Mouse (Mus musculus) kidney, postnatal 36 days (tissue): ENCODE data around the gene Kctd6.

Experiments used
- DNase-seq, 2 experiments: peaks; one replicate each; pipeline ENCODE4 v3.0.0; 2021 to 2022; ENCODE audit warnings: mixed read lengths in 2 of 2

The Kctd6 gene

DNA sequence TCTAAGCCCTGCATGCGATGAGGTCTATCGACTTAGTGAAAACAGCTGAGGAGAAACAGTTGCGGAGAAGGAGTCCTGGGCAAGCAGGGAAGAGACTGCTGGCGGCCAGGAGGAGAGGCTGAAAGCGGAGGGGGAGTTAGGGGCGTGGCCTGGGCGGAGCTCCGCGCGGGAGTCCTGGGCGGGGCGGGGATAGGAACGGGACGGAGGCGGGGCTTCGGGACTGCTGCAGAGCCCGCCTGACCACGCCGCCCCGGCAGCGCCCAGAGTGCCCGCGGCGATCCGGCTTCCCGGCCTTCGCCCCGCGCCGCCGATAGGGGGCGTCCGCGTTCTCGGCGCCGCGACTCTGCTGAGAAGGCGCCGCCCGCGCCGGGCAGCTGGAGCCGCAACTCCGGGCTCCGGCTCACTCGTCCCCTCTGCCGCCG, at the start of gene Kctd6:
TSS of gene Kctd6 (plus strand) at position 338 of the 422 bp plus-strand sequence.
- DNase-seq, result peak; percentile 98 to 100

DNA sequence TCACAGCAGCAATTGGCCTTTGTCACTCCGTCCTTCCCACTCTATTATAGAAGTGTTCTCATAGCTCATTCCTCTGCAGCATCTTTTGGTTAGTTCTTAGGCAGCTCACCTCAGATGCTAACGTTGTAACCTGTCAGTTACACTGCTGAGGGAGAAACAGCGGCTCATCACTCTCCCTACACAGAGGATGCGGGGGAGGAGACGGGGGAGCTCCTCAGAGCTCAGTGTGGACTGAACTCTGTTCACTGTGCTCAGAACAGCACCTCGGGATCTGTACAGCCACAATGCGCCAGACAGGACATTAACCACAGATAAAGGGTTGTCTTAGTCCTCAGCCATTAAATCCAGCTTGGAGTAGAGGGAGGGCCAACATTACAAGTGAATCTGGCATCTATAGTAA, 49.5 kb upstream of the Kctd6 start:
- no peak for DNase-seq

DNA sequence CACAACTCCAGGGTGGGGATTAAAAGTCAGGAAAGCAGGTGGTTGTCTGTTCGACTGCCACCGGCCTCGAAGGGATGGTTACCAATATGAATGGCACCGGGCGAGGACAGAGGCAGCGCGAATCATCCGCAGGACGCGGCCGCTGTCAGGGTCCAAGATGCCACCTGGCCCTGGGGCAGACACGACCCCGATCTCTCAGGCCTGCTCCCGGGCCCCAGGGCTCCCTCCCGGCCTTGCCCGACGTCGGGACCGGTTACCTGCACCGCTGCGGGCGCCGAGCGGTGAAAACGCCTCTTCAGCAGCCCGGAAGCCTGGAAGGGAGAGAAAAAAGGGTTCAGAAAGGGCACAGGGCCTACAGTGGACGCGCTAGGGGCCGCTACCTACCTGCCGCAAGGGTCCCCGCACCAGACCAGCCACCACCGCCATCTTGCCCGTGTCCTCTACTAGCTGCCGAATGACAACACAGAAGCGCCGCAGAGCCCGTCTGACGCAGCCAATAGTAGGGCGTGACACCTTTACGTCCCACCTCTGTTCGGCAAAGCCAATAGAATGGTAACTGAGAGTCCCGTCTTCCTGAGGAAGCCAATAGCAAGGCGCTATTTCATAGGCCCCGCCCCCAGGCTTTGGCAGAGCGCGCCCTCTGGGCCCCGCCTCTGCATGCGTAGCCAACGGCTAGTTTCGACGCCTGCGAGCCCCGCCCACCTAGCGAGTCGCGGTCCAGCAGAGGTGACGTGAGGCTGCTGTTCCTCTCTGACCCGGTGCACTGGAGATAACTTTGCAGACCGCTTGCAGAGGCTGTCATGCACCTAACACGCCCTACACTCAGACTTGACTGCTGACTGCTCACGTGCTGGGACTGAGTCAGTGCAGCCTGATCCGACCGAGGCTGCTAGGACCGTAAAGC, 41.2 kb upstream of the Kctd6 start, which contains the start of gene Pdhb:
TSS of gene Pdhb (minus strand) at position 519 of the 904 bp plus-strand sequence.
- DNase-seq, result peak; percentile 100

DNA sequence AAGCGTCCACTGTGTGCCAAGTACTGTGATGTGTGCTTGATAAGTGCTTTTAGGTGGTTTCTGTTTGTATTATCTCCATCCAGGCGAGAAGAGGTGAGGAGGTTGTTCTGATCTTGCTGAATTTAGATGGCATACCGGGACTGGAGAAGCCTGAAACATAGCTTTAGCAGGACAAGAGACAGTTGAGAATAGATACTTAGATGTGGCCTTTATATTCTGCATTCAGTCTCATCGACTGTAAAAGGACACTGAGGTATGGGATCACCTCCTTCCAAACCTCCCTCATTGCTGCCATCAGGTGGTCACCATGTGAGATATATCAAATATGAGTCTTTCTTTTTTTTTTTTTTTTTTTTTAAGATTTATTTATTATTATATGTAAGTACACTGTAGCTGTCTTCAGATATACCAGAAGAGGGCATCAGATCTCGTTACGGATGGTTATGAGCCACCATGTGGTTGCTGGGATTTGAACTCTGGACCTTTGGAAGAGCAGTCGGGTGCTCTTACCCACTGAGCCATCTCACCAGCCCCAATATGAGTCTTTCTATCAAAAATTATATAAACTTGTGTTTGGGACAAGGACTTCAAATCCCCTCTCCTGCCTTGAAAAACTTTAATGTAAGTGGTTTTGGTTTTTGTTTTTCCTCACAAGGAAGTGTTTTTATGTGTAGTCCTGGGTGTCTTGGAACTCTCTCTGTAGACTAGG, 40.2 kb upstream of the Kctd6 start:
- DNase-seq, result peak; percentile 43 to 56

DNA sequence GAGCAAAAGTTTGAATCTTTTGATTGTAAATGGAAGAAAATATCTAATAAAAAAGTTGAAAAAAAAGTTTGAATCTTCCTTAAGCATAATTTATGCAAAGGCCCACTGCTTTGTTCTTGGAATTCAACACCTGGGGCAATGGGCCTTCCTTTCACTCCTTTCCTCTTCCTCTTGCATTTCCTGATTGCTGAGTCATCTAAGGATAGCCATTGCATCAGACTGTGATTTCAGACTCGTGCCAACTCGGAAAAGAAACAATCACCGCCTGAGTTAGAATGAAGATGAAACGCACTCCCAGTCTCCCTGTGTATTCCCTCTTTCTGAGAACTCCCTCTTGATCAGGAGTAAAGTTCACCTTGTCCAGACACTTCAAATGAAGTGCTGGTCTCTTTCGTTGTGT, 39.3 kb upstream of the Kctd6 start:
- no peak for DNase-seq

DNA sequence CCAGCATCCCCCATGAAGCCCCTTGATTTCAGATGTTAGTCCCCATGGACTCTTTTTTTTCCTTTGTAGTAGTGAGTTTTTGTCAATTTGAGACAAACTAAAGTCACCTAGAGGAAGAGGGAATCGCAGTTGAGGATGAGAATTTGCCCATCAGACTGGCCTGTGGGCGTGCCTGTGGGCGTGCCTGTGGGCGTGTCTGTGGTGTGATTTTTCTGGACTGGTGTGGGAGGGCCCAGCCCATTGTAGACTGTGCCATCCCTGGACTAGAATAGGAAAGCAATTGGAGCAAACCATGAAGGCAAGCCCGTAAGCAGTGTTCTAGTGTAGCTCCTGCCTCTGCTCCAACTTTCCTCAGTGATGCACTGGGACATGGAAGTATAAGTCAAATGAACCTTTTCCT, 37.7 kb upstream of the Kctd6 start:
- peak in 1 of 2 experiments; percentile 63 for DNase-seq

DNA sequence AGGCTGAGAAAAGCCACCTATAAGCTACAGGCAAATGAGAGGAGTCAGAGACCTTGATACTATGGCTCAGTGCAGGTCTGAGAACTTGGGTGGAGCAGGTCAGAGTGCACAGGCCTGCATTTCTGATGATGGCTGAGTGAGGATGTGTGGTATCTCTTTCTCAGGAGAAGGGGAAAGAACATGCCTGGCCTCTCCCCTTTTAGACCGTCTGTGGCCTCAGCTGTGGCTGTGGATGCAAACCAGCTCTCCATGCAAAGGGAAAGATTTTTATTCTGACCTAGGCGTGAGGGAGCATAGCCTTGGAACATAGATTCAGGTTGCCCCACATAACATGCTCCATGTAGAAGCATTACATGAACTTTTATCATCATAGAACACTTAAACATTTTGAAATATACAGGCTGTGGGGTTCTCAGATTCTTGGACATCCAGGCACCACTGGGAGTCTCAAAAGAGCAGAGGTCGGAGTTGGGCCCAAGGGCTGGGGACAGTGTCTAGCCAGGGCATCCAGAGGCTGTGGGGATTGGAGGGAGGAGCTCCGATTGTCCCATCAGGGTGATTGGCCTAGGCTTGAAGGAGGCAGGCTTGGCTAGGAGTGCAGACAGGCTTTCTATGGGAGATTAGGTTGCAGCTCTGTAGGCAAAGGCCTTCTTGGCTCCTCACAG, 33.4 kb upstream of the Kctd6 start:
- no peak for DNase-seq

DNA sequence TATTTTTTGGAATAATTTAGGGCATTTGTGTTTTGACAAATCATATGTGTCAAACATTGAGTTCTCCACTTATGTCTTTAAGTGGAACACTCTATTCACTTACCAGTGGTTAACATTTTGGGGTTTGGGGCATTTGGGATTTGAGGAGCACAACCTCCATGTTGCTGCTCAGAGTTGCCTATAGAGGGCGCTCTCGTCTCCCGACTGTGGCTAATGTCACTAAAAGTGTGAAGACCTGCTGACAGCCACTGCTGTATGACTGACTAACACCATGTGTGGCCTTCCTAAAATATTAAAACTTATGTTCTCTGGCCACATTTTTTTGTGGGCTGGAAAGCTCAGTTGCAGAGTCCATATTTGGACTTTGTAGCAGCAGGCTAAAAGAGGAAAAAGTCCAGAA, 30.6 kb upstream of the Kctd6 start:
- DNase-seq, result no peak

DNA sequence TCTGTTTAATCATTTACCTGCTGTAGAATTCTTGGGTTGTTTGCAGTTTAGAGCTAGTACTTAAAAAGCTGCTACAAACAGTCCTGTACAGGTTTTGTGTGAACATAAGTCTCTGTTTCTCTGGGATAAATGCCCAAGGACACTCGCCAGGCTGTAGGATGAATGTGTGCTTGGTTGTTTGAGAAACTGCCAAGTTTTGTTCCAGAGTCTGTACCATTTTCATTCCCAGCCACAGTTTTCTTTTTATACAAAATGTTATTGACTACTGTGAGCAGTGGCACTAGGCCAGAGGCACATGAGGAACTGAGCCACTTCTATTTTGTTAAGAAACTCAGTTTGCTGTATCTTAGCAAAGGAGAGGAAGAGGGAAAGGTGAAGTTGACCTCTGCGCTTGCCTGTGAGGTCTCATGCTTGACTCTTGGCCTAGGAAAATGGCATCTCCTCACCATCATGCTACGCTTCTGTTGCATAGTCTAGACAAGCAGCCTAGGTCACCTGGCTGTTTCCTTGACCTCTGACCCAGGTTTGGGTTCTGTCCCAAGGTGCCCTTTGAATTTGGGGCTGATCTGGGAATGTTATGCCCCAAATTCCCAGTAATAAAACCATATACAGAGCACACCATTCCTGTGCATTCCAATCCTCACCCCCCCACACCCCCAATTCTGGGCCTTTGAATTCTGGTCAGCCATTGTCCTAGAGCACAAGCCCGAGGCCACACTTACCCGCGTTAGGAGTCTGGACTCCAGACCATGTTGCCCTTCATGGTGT, 27.5 kb upstream of the Kctd6 start:
- peak; percentile 18 to 32 for DNase-seq

DNA sequence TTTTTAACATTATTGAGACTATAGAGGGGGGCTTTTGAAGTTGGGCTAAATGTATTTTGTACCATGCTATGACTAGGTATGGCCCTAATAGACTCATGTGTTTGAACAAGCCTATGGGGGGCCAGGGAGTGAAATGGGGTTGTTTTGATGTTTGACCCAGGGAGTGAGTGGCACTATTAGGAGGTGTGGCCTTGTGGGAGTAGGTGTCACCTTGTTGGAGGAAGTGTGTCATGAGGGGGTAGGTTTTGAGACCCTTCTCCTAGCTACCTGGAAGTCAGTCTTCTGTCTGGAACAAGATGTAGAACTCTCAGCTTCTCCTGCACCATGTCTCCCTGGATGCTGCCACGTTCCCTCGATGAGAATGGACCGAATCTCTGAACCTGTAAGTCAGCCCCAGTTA, 23.4 kb upstream of the Kctd6 start:
- no peak for DNase-seq

DNA sequence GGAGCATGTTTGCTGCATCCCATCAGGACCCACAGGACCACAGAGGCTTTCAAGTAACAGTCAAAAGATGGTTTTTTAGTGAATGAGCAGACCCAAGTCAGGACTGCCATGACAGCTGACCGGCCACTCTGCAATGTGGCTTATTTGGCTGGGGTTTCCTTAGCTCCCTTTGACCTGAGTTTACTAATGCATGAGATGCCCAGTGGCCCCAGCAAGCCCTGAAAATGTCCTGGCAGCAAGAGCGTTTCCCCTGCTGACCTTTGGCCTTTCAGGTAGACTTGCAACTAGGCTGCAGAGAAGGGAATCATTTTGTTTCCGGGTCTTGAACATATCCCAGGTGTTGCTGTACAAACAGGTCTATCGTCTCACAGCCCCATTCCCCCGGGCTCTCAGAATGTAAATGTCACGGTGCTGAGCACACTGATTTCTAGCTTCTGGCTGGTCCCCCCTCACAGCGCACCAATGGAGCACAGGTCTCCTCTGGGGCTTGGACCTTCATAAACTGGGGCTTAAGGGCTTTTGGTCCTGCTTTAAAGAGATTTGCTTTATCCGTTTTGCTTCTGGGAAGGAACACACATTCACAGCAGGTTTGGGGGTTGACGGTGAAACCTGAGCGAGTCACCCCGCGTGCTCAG, 22.5 kb upstream of the Kctd6 start:
- peak in 1 of 2 experiments; percentile 14 for DNase-seq

DNA sequence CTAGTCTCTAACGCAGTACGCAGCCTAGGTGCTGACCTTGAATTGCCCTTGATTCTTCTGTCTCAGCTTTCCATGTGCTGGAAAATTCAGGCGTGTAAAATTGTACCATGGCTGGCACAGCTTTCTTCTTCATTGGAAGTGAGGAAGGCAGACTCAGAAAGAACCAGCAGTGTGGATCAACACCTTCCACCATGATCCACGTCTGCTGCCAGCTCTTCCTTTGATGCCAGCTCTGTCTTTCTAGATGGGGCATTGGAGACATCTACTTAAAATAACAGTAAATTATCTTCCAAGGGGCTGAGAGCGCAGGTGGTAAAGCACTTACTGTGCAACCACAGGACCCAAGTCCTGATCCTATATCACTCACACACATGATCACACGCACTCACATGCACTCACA, 21.2 kb upstream of the Kctd6 start:
- DNase-seq, result no peak

DNA sequence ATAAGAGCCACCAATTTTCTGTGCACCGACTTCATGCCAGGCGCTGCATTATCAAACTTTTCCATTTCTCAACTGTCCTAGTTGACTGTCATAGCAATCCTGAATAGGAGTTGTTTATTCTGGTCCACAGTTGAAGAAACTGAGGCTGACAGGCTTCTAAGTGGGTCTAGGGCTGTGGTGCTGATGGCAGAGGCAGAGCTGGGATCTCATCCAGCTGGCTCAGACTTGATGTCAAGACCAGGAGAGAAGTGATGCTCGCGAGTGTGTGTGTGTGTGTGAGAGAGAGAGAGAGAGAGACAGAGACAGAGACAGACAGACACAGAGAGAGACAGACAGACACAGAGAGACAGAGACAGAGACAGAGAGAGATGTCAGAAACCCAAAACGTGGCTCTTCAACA, 13.2 kb upstream of the Kctd6 start:
- no peak for DNase-seq

DNA sequence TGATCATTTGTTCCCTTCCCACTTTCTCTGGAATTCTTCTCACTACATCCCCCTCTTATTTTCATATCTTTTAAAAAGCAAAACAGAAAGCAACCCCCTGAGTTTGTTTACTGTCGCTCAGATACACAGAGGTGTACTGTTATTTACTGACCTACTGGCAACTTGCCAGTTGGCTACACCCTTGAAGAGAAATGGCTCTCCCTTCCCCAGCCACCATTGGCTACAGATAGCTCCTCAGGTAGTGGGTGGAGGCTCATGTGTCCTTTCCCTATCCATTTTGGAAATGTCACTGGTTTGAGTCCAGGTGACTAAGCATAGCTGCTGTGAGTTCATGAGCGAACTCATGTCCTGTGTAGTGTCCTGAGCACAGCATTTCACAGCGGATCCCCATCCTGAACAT, 12.2 kb upstream of the Kctd6 start:
- no peak for DNase-seq

DNA sequence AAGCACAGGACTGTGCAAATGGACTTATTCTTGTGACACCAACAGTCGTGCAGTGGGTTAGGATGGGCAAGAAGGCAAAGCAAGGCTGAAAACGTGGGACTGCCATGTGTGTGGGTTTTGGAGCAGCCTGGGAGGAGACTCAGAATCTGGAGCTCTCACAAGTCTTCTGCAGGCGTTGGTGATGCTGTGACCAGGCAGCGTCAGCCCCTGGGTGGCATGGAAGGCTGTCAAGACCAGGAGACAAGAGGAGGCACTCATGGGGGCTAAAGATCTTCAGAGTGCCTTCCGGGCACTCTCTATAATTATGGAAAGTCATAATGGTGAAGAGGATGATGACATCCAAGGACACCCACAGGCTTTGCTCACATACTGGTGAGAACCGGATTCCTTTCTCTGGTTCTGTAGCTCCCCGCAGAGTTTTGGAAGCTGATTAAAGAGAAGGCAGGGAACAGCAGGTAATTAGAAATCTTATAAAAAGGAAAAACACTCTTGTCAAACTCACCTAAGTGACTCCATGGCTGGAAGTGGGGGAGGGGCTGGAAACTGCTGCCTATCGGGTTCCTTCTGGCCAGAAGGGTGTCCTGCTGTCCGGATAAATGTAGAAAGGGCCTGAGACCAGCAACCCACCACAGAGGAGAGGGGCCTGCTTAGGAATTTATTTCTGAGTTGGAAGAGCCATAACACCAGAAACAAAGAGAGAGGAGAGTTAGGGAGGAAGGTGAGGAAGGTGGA, 7.6 kb upstream of the Kctd6 start:
- DNase-seq, result no peak

DNA sequence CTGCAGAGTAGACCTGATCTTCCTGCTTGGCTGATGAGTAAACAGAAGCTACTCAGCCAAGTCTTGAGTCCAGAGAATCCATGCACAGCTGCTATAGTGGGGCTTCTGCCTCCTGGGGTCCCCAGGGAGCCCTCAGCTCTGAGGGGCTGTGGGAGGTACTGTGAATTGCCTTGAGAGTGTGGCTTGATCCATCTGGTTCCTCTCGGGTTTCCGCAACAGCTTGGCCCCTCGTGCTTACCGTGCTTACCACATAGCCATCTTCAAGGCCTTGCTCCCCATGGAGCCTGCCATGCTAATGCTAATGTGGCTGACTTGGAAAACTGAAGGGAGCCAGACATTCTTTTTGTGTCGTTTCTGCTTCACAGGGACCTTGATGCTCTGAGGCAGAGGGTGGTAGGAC, 6.8 kb upstream of the Kctd6 start:
- no peak for DNase-seq

DNA sequence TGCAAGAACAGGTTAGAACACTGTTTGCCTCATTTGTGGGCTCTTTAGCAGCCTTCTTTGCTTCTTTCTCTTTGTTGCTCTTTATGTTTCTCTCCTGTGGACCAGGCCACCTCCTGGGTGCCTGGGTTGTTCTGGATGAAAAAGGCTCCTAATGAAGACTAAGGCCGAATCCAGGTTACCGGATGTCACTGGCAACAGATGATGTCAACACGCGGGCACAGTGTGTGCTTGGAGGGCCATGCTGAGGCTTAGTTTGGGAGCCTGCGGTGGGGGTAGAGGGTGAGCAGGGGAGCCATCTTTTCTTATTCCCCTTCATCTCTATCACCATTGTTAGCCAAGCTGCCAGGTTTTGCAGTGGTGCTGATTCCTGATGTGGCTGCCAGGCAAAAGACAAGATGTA, 6.4 kb upstream of the Kctd6 start:
- DNase-seq, result no peak

DNA sequence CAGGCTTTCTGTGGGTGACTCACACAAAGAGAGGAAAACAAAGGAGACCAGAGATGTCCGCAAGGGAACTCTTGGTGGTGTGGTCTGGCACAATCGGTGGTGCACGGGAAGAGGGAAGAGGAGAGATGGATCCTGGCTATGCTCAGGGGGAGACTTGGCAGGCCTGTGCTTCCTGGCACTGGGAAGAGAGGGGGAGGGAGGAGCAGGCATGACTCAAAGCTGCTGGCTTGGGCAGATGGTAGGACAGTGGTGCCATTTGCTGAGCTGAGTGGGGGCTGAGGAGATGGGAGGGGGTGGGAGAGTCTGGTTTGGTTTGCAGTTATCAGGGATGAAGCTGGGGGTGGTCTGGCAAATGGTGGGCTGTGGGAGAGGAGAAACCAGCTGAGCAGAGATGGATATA, 5.1 kb upstream of the Kctd6 start:
- no peak for DNase-seq

DNA sequence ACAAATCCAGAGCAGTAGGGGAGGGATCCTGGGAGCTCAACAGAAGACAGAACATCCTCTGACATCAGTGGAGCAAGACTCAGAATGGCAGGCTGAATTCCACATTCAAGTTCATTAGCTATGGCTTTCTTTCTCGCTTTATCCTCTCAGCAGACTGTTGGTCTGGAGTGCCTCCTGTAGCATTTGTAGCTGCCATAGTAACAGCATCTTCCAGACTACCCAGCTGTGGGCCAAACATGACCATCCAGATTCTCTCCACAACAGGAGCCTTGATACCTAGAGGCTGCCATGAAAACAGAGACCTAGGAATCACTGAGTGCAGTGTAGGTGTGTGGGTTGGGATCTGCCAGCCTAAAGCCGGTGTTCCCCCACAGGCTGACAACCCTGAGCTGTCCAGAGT, 4.0 kb upstream of the Kctd6 start:
- DNase-seq, result no peak

DNA sequence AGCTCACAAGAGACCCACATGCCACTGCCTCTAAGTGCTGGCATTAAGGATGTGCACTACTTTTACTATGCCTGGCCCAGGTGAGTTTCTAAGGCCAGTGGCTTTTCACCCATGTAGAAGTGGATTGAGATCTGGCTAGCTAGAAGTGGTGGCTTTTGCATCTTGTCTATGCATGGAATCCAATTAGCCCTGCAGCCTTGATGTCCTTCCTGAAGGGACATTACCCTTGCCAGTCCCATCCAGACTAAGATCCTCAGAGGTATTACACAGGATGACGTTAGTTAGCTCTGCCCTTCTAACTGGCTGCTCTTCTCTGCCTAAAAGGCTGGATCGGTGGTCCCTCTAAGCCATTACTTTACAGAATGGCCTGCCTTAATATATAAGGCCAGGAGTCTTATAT, 944 bp upstream of the Kctd6 start:
- no peak for DNase-seq
